Mouse (Mus musculus) embryonic facial prominence, embryonic 12.5 days (tissue): ENCODE data around the gene Ppp2r5e. TPM values are rescaled to one million over a fixed set of nuclear protein-coding genes. Genes with fewer than 3 reads are reported as not detected.

Experiments used
- ATAC-seq: fragments of 200-750 bp; cut with Nextera tagmentation; 2 replicates; pipeline ENCODE4 v1.8.0; 2017; ENCODE audit not compliant: insufficient number of reproducible peaks, insufficient read depth, low FRiP score, low TSS enrichment
- H3K27ac ChIP-seq: fragments of 300-500 bp; sonication (generic); 2 replicates; pipeline ENCODE4 v1.5.1; 2016; ENCODE audit warnings: mild to moderate bottlenecking
- H3K27me3 ChIP-seq: fragments of 300-500 bp; sonication (generic); 2 replicates; pipeline ENCODE4 v1.6.1; 2016; ENCODE audit warnings: mild to moderate bottlenecking, moderate library complexity
- H3K36me3 ChIP-seq: fragments of 300-500 bp; sonication (generic); 2 replicates; pipeline ENCODE4 v1.6.1; 2016; ENCODE audit warnings: mild to moderate bottlenecking
- H3K4me1 ChIP-seq: fragments of 300-500 bp; sonication (generic); 2 replicates; pipeline ENCODE4 v1.6.1; 2016
- H3K4me2 ChIP-seq: fragments of 300-500 bp; sonication (generic); replicated peaks from 2 replicates; pipeline ENCODE4 v1.6.1; 2016; ENCODE audit warnings: mild to moderate bottlenecking, moderate library complexity
- H3K4me3 ChIP-seq: fragments of 300-500 bp; sonication (generic); 2 replicates; pipeline ENCODE4 v1.5.1; 2016; ENCODE audit warnings: mild to moderate bottlenecking
- H3K9ac ChIP-seq: fragments of 300-500 bp; sonication (generic); 2 replicates; pipeline ENCODE4 v1.6.1; 2016; ENCODE audit warnings: mild to moderate bottlenecking, moderate library complexity
- H3K9me3 ChIP-seq: fragments of 300-500 bp; sonication (generic); 2 replicates; pipeline ENCODE4 v1.6.1; 2016; ENCODE audit warnings: mild to moderate bottlenecking, moderate library complexity
- WGBS: fragments of 180-500 bp; shearing (Covaris S2); methylation state at CpG from one replicate; pipeline ENCODE4 v1.1.7; 2016; 5-methylcytosine and 5-hydroxymethylcytosine counted together
- polyA plus RNA-seq: library from polyadenylated mRNA; unstranded; fragments of >200 nt; fragmentation: Nextera tagmentation; extraction: Ambion mirVana; gene quantifications from 2 replicates; pipeline ENCODE4 v1.2.1, GENCODE M21; 2016

Gene Ppp2r5e
- polyA plus RNA-seq, 1 experiment from 2014 or later = 19.2 TPM

DNA sequence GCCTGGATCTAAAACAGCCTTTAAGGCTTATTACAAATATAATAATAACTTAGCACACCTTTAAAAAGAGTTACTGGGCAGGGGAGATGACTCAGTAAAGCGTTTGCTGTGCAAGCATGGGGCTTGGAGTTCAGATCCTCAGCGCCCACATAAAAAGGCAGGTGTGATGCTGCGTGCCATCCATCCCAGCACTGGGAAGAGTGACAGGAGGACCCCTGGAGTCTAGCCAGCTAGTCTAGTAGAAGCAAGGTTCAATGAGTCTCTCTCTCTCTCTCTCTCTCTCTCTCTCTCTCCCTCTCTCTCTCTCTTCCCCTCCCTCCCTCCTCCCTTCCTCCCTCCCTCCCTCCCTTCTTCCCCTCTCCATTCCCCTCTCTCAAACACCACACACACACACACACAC is 19.5 kb upstream of the Ppp2r5e start:
- no peaks in the 10 kb centered on the region for H3K4me1 ChIP-seq
- no peak overlapping the region for H3K4me3 ChIP-seq
- ATAC-seq = no peak
- 51% methylated on average over 3 of the region's 3 CpGs for WGBS
- no peak overlapping the region for H3K9ac ChIP-seq
- H3K27ac ChIP-seq = no peak overlapping the region
- peak overlapping the region; percentile 56 for H3K4me2 ChIP-seq
- no peaks in the 10 kb centered on the region for H3K27me3 ChIP-seq
- H3K9me3 ChIP-seq = 0 out of 2 replicates have a peak, but pooled peaks cover 1% of the 10 kb centered on the region
- no peaks in the 10 kb centered on the region for H3K36me3 ChIP-seq

DNA sequence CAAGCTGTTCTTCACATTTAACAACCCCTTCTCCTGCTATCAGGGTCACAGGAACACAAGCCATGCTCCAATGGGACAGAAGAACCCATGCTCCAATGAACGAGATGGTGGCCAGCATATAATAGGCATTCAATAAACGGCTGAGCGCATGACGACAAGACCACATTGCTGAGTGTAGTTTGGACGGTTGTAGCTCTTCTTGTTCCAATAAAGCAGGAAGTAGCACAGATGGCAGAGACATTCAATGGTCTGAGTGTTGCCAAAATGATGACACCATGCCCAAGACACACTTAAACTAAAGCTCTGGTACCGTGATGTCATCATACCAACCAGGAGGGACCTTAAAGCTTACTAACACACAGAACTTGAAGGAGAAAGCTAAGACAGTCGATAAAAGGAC is 16.7 kb upstream of the Ppp2r5e start:
- no peak overlapping the region for H3K9ac ChIP-seq
- no peaks in the 10 kb centered on the region for H3K9me3 ChIP-seq
- no peak overlapping the region for H3K27ac ChIP-seq
- no peaks in the 10 kb centered on the region for H3K36me3 ChIP-seq
- H3K27me3 ChIP-seq = no peaks in the 10 kb centered on the region
- 83% methylated on average over 7 of the region's 7 CpGs for WGBS
- no peak for ATAC-seq
- H3K4me3 ChIP-seq = no peak overlapping the region
- no peak overlapping the region for H3K4me2 ChIP-seq
- no peaks in the 10 kb centered on the region for H3K4me1 ChIP-seq

DNA sequence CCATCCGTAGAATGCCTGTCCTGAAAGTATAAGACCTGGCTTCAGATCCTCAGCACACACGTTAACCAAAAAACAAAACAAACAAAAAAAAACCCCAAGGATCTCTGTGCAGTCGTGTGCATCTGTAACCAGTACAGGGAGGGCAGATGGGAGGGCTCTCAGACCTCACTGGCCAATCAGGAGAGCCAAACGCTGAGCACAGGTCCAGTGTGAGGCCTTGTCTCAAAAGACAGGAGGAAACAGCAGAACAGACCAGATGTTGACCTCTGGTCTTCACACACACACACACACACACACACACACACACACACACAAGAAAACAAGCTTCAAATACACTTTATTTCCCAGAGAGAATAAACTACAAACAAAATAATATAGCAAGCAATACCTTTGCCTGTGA is 3.4 kb upstream of the Ppp2r5e start:
- WGBS = 7% methylated on average over 4 of the region's 4 CpGs
- H3K4me3 ChIP-seq = no peak overlapping the region
- H3K4me1 ChIP-seq = peaks cover 8% of the 10 kb centered on the region
- no peak overlapping the region for H3K4me2 ChIP-seq
- no peak for ATAC-seq
- no peaks in the 10 kb centered on the region for H3K36me3 ChIP-seq
- no peaks in the 10 kb centered on the region for H3K27me3 ChIP-seq
- H3K9ac ChIP-seq = no peak overlapping the region
- H3K9me3 ChIP-seq = no peaks in the 10 kb centered on the region
- no peak overlapping the region for H3K27ac ChIP-seq

DNA sequence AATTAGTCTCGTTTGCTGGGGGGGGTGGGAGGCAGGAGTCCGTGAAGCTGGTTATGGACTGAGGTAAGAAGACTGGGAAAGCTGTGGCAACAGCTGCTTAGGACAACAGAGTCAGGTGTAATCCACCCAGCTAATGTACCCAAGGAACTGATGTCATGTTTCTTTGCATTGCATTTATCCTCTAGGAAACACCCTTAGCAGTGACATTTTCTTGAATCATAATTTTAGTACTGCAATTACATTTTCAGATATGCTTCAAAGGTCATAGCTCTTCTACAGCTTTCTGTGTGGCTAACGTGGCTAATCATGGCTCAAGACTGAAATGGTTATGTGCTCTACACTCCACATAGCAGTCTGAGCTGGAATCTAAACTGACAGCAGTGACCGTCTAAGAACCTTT is 2.9 kb upstream of the Ppp2r5e start:
- WGBS = 56% methylated on average over 4 of the region's 4 CpGs

DNA sequence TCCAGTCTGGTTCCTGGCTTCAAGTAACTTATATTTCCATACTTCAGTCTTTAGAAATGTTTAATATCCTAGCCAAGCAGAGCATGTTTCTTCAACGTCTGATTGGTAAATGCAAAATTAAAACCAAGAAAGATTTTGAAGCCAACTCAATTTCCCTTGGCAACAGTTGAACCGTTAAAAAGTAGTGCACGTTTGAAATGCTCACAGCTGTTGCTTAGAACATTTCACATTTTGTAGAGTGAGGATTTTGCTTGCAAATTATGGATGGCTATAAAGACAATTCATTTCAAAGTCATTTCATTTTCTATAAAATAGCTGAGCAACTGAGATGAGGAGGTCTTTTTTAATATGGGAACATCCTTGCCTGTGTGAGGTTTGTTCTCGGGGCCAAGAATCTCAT is 1.7 kb upstream of the Ppp2r5e start:
- no peak for ATAC-seq
- Histone ChIP-seq H3K27ac (no peak overlapping the region), H3K9ac (no peak overlapping the region), H3K36me3 (0 out of 2 replicates have a peak, but pooled peaks cover 7% of the 10 kb centered on the region), H3K4me2 (no peak overlapping the region), H3K9me3 (no peaks in the 10 kb centered on the region), H3K27me3 (no peaks in the 10 kb centered on the region), H3K4me1 (peaks cover 17% of the 10 kb centered on the region), H3K4me3 (no peak overlapping the region)
- 85% methylated on average over 4 of the region's 4 CpGs for WGBS

More for the DNA sequence above, 2.9 kb upstream of the Ppp2r5e start:
- Histone ChIP-seq H3K4me3 (no peak overlapping the region), H3K4me1 (peaks cover 13% of the 10 kb centered on the region), H3K4me2 (no peak overlapping the region), H3K36me3 (no peaks in the 10 kb centered on the region), H3K27ac (no peak overlapping the region), H3K9ac (no peak overlapping the region), H3K9me3 (no peaks in the 10 kb centered on the region), H3K27me3 (no peaks in the 10 kb centered on the region)
- ATAC-seq = no peak

DNA sequence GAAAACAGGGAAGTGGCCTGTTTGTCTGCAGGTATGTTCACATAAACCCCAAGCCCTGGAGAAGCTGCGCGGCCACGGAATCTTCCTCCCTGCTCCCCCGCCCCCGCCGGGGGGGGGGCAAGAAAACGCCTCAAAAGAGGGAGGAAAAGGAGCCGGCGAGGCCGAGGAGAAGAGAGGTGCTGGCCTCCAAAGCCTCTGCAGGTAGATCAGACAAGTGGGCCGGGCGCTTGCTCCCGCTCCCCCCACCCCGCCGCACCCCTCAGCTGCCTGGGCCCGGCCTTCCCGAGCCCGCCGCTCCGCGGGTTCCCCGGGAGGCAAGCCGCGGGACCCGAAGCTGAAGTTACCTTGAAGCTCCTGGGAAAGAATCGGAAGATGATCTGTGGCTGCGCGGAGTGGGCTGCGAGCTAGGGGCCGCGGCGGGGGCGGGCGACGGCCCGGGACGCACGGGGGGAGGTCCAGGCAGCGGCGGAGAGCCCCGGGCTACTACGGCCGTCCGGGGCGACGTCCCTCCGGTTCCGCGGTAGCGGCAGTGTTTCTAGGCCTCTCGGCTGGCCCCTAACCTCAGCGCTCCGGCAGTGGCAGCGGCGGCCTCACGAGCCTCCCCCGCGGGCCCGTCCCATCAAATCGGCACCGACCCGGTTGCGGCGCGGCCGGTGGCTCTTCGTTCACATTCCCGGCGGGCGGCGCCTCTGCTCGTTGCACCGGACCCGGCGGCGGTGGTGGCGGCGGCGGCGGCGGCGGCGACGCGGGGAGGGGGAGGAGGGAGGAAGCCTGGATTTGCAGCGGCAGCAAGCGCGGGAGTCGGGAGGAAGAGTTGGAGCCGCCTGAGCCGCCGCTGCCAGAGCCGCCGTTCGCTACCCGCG is 523 bp downstream of the Ppp2r5e start:
- Histone ChIP-seq H3K9me3 (no peaks in the 10 kb centered on the region), H3K36me3 (peaks cover 20% of the 10 kb centered on the region), H3K4me1 (peaks cover 17% of the 10 kb centered on the region), H3K4me2 (peak overlapping the region; percentile 70), H3K27ac (peak overlapping the region; percentile 98), H3K9ac (peak overlapping the region; percentile 90), H3K4me3 (peak overlapping the region; percentile 97), H3K27me3 (no peaks in the 10 kb centered on the region)
- ATAC-seq = no peak; the same call in 1 of the 2 replicates
- WGBS = under 1% methylated on average over 77 of the region's 97 CpGs

DNA sequence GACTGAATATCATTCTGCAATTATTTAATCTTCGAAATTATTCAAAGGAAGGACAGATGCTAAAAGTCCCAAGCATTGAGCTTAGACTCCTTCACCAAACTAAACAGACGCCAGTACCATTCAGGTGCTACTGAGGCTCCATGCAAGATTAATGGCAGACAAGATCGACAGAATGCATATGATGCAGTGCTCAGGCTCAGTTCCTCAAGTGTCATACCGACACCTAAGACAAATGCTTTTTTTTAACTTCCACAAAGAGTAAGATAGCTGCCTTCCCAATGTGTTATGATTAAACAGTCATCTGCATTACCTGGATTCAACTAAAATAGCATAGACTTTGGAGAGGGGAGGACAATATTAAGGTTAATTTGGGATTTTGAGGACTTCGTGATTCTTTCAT is 1.6 kb downstream of the Ppp2r5e start:
- H3K9ac ChIP-seq = no peak overlapping the region; the same call in 1 of the 2 replicates

DNA sequence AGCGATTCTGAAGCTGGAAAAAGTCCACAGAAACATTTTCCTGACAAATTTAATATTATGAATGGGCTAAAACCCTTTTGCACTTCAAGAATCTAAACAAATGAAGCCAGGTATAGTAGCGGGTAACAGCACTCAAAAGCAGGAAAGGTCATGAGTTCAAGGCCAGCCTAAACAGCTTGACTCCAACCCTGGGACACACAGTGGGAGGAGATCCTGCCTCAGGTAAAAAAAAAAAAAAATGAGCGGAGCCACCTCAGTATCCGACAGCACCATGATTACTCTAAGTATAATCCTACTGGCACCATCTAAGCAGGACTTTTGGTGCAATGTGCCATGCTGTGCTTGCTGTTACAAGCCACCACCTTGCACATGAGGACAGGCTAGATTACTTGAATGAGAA is 2.2 kb downstream of the Ppp2r5e start:
- Histone ChIP-seq H3K27ac (no peak overlapping the region), H3K9ac (no peak overlapping the region), H3K4me2 (peak overlapping the region; percentile 70), H3K9me3 (no peaks in the 10 kb centered on the region), H3K36me3 (peaks cover 31% of the 10 kb centered on the region), H3K4me1 (peaks cover 13% of the 10 kb centered on the region), H3K4me3 (peak overlapping the region; percentile 97; the same call in 1 of the 2 replicates), H3K27me3 (no peaks in the 10 kb centered on the region)
- no peak for ATAC-seq
- WGBS = 71% methylated on average over 4 of the region's 4 CpGs

More for the DNA sequence above, 1.6 kb downstream of the Ppp2r5e start:
- H3K36me3 ChIP-seq = peaks cover 31% of the 10 kb centered on the region
- no peaks in the 10 kb centered on the region for H3K27me3 ChIP-seq
- ATAC-seq = no peak
- no peaks in the 10 kb centered on the region for H3K9me3 ChIP-seq
- no peak overlapping the region for H3K27ac ChIP-seq
- H3K4me3 ChIP-seq = peak overlapping the region; percentile 97
- peaks cover 13% of the 10 kb centered on the region for H3K4me1 ChIP-seq
- H3K4me2 ChIP-seq = peak overlapping the region; percentile 70
- WGBS = 48% methylated on average over 5 of the region's 5 CpGs

DNA sequence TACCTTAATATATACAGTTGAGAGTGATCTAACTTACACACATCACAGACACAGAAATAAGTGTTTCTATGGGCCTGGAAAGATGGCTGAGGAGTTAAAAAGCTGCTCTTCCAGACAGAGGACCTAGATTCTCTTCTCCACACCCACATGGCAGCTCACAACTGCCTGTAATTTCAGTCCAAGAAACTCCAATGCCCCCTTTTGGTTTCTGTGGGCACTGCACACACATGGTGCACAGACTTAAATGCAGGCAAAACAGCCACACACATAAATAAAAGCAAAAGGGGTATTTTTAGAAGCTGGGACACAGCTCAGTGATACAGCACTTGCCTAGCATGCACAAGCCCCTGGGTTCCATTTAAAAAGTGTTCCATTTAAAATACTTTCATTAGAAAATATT is 8.5 kb downstream of the Ppp2r5e start:
- H3K9me3 ChIP-seq = no peaks in the 10 kb centered on the region
- peaks cover 49% of the 10 kb centered on the region for H3K36me3 ChIP-seq
- no peak overlapping the region for H3K4me3 ChIP-seq
- H3K4me1 ChIP-seq = no peaks in the 10 kb centered on the region
- H3K4me2 ChIP-seq = no peak overlapping the region
- H3K9ac ChIP-seq = no peak overlapping the region
- no peaks in the 10 kb centered on the region for H3K27me3 ChIP-seq
- no peak for ATAC-seq
- no peak overlapping the region for H3K27ac ChIP-seq

DNA sequence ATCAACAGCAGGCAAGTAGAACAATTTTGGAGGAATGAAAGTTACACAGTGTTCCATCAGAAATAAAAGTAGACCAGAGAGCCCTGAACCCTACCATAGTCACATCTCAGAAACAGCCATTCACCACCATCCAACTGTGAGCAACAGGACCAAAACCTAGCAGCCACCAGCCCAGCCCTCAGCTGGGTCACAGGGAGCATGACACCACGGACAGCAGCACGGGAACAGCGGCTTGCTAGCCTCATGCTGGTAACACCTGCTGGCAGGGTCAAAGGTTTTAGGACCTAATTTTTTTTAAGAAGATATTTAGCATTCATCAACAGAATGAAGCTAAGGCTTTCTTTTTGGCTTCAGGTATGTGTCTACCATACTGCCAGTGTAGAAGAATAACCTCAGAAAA is 12.3 kb downstream of the Ppp2r5e start:
- Histone ChIP-seq H3K36me3 (peaks cover 31% of the 10 kb centered on the region), H3K9me3 (no peaks in the 10 kb centered on the region), H3K4me3 (no peak overlapping the region), H3K4me2 (no peak overlapping the region), H3K4me1 (no peaks in the 10 kb centered on the region), H3K27ac (no peak overlapping the region), H3K9ac (no peak overlapping the region), H3K27me3 (no peaks in the 10 kb centered on the region)
- 68% methylated on average over 3 of the region's 3 CpGs for WGBS
- no peak for ATAC-seq

DNA sequence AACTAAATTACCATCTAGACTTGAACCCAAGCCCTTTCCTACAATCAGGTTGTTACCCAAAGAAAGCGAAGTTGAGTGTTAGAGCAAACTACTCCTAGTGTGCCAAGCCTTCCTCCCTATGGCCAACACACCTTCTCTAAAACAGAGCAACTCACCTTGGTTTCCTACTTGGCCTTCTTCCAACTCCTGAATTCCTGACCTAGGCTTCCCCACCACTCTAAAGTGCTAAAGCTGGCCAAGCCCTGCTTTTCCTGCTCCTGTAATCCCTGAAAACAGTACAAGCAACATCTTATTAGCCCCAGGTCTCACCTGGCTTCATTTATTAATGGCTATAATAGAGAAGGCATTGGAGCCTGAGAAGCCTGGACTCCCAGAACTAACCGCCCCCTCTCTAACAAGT is 17.0 kb downstream of the Ppp2r5e start:
- Histone ChIP-seq H3K9ac (no peak overlapping the region), H3K4me2 (no peak overlapping the region), H3K4me3 (no peak overlapping the region), H3K36me3 (peaks cover 14% of the 10 kb centered on the region), H3K9me3 (no peaks in the 10 kb centered on the region), H3K27me3 (no peaks in the 10 kb centered on the region), H3K27ac (no peak overlapping the region), H3K4me1 (no peaks in the 10 kb centered on the region)
- WGBS = 90% methylated on average over 2 of the region's 2 CpGs
- ATAC-seq = no peak

DNA sequence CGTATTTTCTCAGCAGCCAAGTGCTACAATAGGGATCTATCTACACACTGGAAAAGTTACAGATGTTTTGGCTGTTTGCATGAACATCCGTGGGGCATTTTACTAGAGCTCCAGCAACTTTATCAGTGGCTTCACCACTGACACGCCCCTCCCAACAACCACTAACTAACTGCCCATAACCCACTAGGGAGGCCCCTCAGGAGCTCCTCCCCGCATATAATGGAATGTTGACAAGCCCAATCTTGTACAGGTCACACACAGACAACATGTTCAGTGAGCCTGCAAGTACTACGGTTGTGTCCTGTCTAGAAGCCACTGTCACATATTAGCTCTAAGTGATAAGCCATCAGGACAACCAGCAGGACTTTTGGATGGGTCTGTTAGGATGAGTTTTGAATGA is 18.8 kb downstream of the Ppp2r5e start:
- Histone ChIP-seq H3K4me3 (no peak overlapping the region), H3K9me3 (no peaks in the 10 kb centered on the region), H3K4me2 (no peak overlapping the region), H3K27ac (no peak overlapping the region), H3K27me3 (no peaks in the 10 kb centered on the region), H3K4me1 (no peaks in the 10 kb centered on the region), H3K9ac (no peak overlapping the region), H3K36me3 (peaks cover 8% of the 10 kb centered on the region)
- ATAC-seq = no peak
- 85% methylated on average over 5 of the region's 5 CpGs for WGBS
